Mouse (Mus musculus) midbrain, embryonic 15.5 days (tissue): ENCODE data around the gene Gm20388. TPM values are rescaled to one million over a fixed set of nuclear protein-coding genes. Genes with fewer than 3 reads are reported as not detected.

Experiments used
- ATAC-seq: fragments of 200-750 bp; cut with Nextera tagmentation; replicated peaks from 2 replicates; pipeline ENCODE4 v1.8.0; 2017; ENCODE audit warnings: moderate TSS enrichment
- H3K27ac ChIP-seq: fragments of 300-500 bp; sonication (generic); 2 replicates; pipeline ENCODE4 v1.5.1; 2015; ENCODE audit warnings: mild to moderate bottlenecking, inconsistent platforms
- H3K27me3 ChIP-seq: fragments of 300-500 bp; sonication (generic); replicated peaks from 2 replicates; pipeline ENCODE4 v1.6.1; 2015; ENCODE audit warnings: inconsistent platforms
- H3K36me3 ChIP-seq: fragments of 300-500 bp; sonication (generic); replicated peaks from 2 replicates; pipeline ENCODE4 v1.6.1; 2015; ENCODE audit warnings: inconsistent platforms
- H3K4me1 ChIP-seq: fragments of 300-500 bp; sonication (generic); 2 replicates; pipeline ENCODE4 v1.6.1; 2015; ENCODE audit warnings: inconsistent platforms
- H3K4me2 ChIP-seq: fragments of 300-500 bp; sonication (generic); 2 replicates; pipeline ENCODE4 v1.6.1; 2015; ENCODE audit warnings: inconsistent platforms, mild to moderate bottlenecking, moderate library complexity
- H3K4me3 ChIP-seq: fragments of 300-500 bp; sonication (generic); 2 replicates; pipeline ENCODE4 v1.5.1; 2015; ENCODE audit warnings: mild to moderate bottlenecking, inconsistent platforms
- H3K9ac ChIP-seq: fragments of 300-500 bp; sonication (generic); 2 replicates; pipeline ENCODE4 v1.6.1; 2015; ENCODE audit warnings: mild to moderate bottlenecking, inconsistent platforms
- H3K9me3 ChIP-seq: fragments of 300-500 bp; sonication (generic); 2 replicates; pipeline ENCODE4 v1.6.1; 2016; ENCODE audit warnings: inconsistent platforms
- WGBS: fragments of 180-500 bp; shearing (Covaris S2); methylation state at CpG from one replicate; pipeline ENCODE4 v1.1.7; 2015; ENCODE audit warnings: mixed read lengths; 5-methylcytosine and 5-hydroxymethylcytosine counted together
- polyA plus RNA-seq: library from polyadenylated mRNA; unstranded; fragments of >200 nt; fragmentation: Nextera tagmentation; extraction: Ambion mirVana; gene quantifications from 2 replicates; pipeline ENCODE4 v1.2.1, GENCODE M21; 2015

The Gm20388 gene
- polyA plus RNA-seq, 1 experiment from 2014 or later = 5.6 TPM

- H3K9me3 ChIP-seq = no peaks in the 10 kb centered on the region
- WGBS = 87% methylated on average over 7 of the region's 7 CpGs
- peaks cover 50% of the 10 kb centered on the region for H3K36me3 ChIP-seq
- no peak overlapping the region for H3K4me3 ChIP-seq
- no peaks in the 10 kb centered on the region for H3K27me3 ChIP-seq
- no peak for ATAC-seq
- no peaks in the 10 kb centered on the region for H3K4me1 ChIP-seq
- H3K9ac ChIP-seq = no peak overlapping the region
- no peak overlapping the region for H3K27ac ChIP-seq
- H3K4me2 ChIP-seq = no peak overlapping the region
Measured at GRCm38 (mm10) chr8:120089511-120089910, 178.9 kb downstream of the Gm20388 start.

GRCm38 (mm10) chr8:120091032-120091431 lies 180.4 kb downstream of the Gm20388 start:
- Histone ChIP-seq H3K27me3 (no peaks in the 10 kb centered on the region), H3K4me2 (no peak overlapping the region), H3K9me3 (no peaks in the 10 kb centered on the region), H3K36me3 (peaks cover 39% of the 10 kb centered on the region), H3K4me3 (no peak overlapping the region), H3K9ac (no peak overlapping the region), H3K27ac (no peak overlapping the region), H3K4me1 (no peaks in the 10 kb centered on the region)
- 97% methylated on average over 3 of the region's 3 CpGs for WGBS
- ATAC-seq = no peak

GRCm38 (mm10) chr8:120093103-120093502 lies 182.5 kb downstream of the Gm20388 start:
- ATAC-seq = no peak
- 91% methylated on average over 3 of the region's 3 CpGs for WGBS

GRCm38 (mm10) chr8:120094801-120095200 lies 184.2 kb downstream of the Gm20388 start:
- WGBS = 80% methylated on average over 10 of the region's 10 CpGs
- H3K4me1 ChIP-seq = peaks cover 13% of the 10 kb centered on the region
- H3K9me3 ChIP-seq = no peaks in the 10 kb centered on the region
- H3K4me3 ChIP-seq = no peak overlapping the region
- H3K27me3 ChIP-seq = no peaks in the 10 kb centered on the region
- peaks cover 22% of the 10 kb centered on the region; the same call in 1 of the 2 replicates for H3K36me3 ChIP-seq
- ATAC-seq = no peak
- no peak overlapping the region for H3K9ac ChIP-seq
- H3K27ac ChIP-seq = no peak overlapping the region
- H3K4me2 ChIP-seq = no peak overlapping the region

More at GRCm38 (mm10) chr8:120093103-120093502, 182.5 kb downstream of the Gm20388 start:
- Histone ChIP-seq H3K4me2 (no peak overlapping the region), H3K9ac (no peak overlapping the region), H3K9me3 (no peaks in the 10 kb centered on the region), H3K36me3 (peaks cover 27% of the 10 kb centered on the region; the same call in 1 of the 2 replicates), H3K4me1 (no peaks in the 10 kb centered on the region), H3K4me3 (no peak overlapping the region), H3K27me3 (no peaks in the 10 kb centered on the region), H3K27ac (no peak overlapping the region)

- H3K4me1 ChIP-seq = peaks cover 21% of the 10 kb centered on the region
- no peaks in the 10 kb centered on the region for H3K27me3 ChIP-seq
- H3K9ac ChIP-seq = no peak overlapping the region
- H3K9me3 ChIP-seq = no peaks in the 10 kb centered on the region
- no peak overlapping the region for H3K27ac ChIP-seq
- no peak for ATAC-seq
- no peak overlapping the region for H3K4me2 ChIP-seq
- H3K36me3 ChIP-seq = 0 out of 2 replicates have a peak, but pooled peaks cover 11% of the 10 kb centered on the region
- H3K4me3 ChIP-seq = no peak overlapping the region
- 86% methylated on average over 2 of the region's 2 CpGs for WGBS
Measured at GRCm38 (mm10) chr8:120096486-120096885, 185.8 kb downstream of the Gm20388 start.

- ATAC-seq = peak; percentile 10; the same call in 1 of the 2 replicates
- no peaks in the 10 kb centered on the region for H3K36me3 ChIP-seq
- peaks cover 41% of the 10 kb centered on the region for H3K4me1 ChIP-seq
- H3K27ac ChIP-seq = peak overlapping the region; percentile 92
- 6% methylated on average over 25 of the region's 25 CpGs for WGBS
- no peaks in the 10 kb centered on the region for H3K27me3 ChIP-seq
- no peaks in the 10 kb centered on the region for H3K9me3 ChIP-seq
- peak overlapping the region; percentile 73 for H3K4me3 ChIP-seq
- peak overlapping the region; percentile 68 for H3K9ac ChIP-seq
- peak overlapping the region; percentile 77 for H3K4me2 ChIP-seq
Measured at GRCm38 (mm10) chr8:120100388-120101067, 189.9 kb downstream of the Gm20388 start.

GRCm38 (mm10) chr8:120101068-120101972 lies 190.7 kb downstream of the Gm20388 start, which contains the start of gene Zdhhc7:
Zdhhc7 (minus strand) TSS chr8:120101482.
- H3K27ac ChIP-seq = peak within 1 kb of the TSS; percentile 92
- H3K4me3 ChIP-seq = peak within 1 kb of the TSS; percentile 73
- peaks cover 41% of the 10 kb centered on the region for H3K4me1 ChIP-seq
- no peaks in the 10 kb centered on the region for H3K36me3 ChIP-seq
- H3K27me3 ChIP-seq = no peaks in the 10 kb centered on the region
- peak; percentile 91 for ATAC-seq
- no peaks in the 10 kb centered on the region for H3K9me3 ChIP-seq
- peak within 1 kb of the TSS; percentile 68 for H3K9ac ChIP-seq
- H3K4me2 ChIP-seq = peak within 1 kb of the TSS; percentile 77
- WGBS = under 1% methylated on average over 88 of the region's 88 CpGs

- 88% methylated on average over 9 of the region's 9 CpGs for WGBS
- no peak for ATAC-seq
- H3K27me3 ChIP-seq = no peaks in the 10 kb centered on the region
- H3K4me1 ChIP-seq = peaks cover 35% of the 10 kb centered on the region
- H3K4me3 ChIP-seq = no peak overlapping the region
- no peaks in the 10 kb centered on the region for H3K36me3 ChIP-seq
- no peak overlapping the region for H3K9ac ChIP-seq
- H3K27ac ChIP-seq = no peak overlapping the region
- no peak overlapping the region for H3K4me2 ChIP-seq
- no peaks in the 10 kb centered on the region for H3K9me3 ChIP-seq
Measured at GRCm38 (mm10) chr8:120103916-120104315, 193.3 kb downstream of the Gm20388 start.

- no peak overlapping the region for H3K4me2 ChIP-seq
- H3K27ac ChIP-seq = no peak overlapping the region
- H3K36me3 ChIP-seq = no peaks in the 10 kb centered on the region
- ATAC-seq = no peak
- peaks cover 29% of the 10 kb centered on the region for H3K4me1 ChIP-seq
- H3K9me3 ChIP-seq = no peaks in the 10 kb centered on the region
- H3K4me3 ChIP-seq = no peak overlapping the region
- no peak overlapping the region for H3K9ac ChIP-seq
- WGBS = 71% methylated on average over 9 of the region's 9 CpGs
- no peaks in the 10 kb centered on the region for H3K27me3 ChIP-seq
Measured at GRCm38 (mm10) chr8:120104721-120105272, 194.2 kb downstream of the Gm20388 start.

- no peaks in the 10 kb centered on the region for H3K27me3 ChIP-seq
- H3K36me3 ChIP-seq = no peaks in the 10 kb centered on the region
- peaks cover 6% of the 10 kb centered on the region for H3K4me1 ChIP-seq
- no peak overlapping the region for H3K9ac ChIP-seq
- no peak overlapping the region for H3K4me2 ChIP-seq
- WGBS = 65% methylated on average over 3 of the region's 3 CpGs
- no peak for ATAC-seq
- no peak overlapping the region for H3K4me3 ChIP-seq
- no peak overlapping the region for H3K27ac ChIP-seq
- no peaks in the 10 kb centered on the region for H3K9me3 ChIP-seq
Measured at GRCm38 (mm10) chr8:120109149-120109548, 198.5 kb downstream of the Gm20388 start.

GRCm38 (mm10) chr8:120110966-120111365 lies 200.3 kb downstream of the Gm20388 start:
- H3K9me3 ChIP-seq = no peaks in the 10 kb centered on the region
- no peak overlapping the region for H3K4me3 ChIP-seq
- H3K27ac ChIP-seq = no peak overlapping the region
- H3K4me1 ChIP-seq = peaks cover 21% of the 10 kb centered on the region
- no peak for ATAC-seq
- H3K27me3 ChIP-seq = peaks cover 6% of the 10 kb centered on the region; the same call in 1 of the 2 replicates
- 83% methylated on average over 4 of the region's 4 CpGs for WGBS
- no peak overlapping the region for H3K4me2 ChIP-seq
- H3K36me3 ChIP-seq = no peaks in the 10 kb centered on the region
- H3K9ac ChIP-seq = no peak overlapping the region

GRCm38 (mm10) chr8:120111382-120111781 lies 200.7 kb downstream of the Gm20388 start:
- H3K4me1 ChIP-seq = peaks cover 21% of the 10 kb centered on the region
- ATAC-seq = no peak
- no peaks in the 10 kb centered on the region for H3K36me3 ChIP-seq
- no peaks in the 10 kb centered on the region for H3K9me3 ChIP-seq
- no peak overlapping the region for H3K9ac ChIP-seq
- H3K27me3 ChIP-seq = peaks cover 6% of the 10 kb centered on the region; the same call in 1 of the 2 replicates
- H3K27ac ChIP-seq = no peak overlapping the region
- no peak overlapping the region for H3K4me3 ChIP-seq
- no peak overlapping the region for H3K4me2 ChIP-seq
- WGBS = 54% methylated on average over 4 of the region's 4 CpGs
